Mouse (Mus musculus): Measurements from ENCODE around the gene Dleu7.

The Dleu7 gene

DNA sequence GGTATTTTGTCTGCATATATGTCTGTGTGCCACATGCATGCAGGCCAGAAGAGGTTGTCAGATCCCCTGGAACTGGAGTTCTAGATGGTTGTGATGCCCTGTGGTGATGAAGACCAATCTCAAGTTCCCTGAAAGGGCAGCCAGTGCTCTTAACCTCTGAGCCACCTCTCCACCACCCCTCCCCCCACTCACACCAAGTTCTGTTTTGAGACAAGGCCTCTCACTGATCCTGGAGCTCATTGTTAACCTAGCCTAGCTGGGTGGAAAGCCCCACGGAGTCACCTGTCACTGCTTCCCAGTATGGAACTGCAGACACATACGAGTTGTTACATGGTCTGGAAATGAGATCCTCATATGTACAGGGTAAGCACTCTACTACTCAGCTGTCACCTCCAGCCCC lies 9.9 kb downstream of the Dleu7 start:
- DNase-seq (ENCODE audit: low read depth, low spot score) = no peak

DNA sequence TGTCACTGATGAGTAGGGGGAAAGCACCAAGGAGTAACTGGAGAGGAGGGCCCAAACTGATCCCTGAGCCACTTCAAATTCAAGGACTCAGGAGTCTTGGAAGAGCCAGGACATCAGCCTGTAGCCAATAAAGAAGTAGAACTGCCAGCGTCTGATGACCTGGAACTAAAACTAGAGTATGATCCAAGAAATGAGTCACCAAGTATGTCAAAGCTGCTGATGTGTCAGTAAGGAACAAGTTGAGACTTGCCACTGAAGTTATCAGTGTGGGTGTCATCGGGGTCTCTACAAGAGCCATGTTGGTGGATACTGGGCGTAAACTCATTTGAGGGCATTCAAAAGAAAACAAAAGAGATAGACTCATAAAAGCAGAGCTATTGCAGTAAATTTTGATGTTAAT lies 19.2 kb downstream of the Dleu7 start:
- DNase-seq (ENCODE audit: low read depth, low spot score) = no peak

GRCm38 (mm10) chr14:62270698-62271396 lies 22.0 kb downstream of the Dleu7 start:
- no peak for DNase-seq (ENCODE audit: low read depth, low spot score)

- no peak for DNase-seq (ENCODE audit: low read depth, low spot score)
These were observed 33.8 kb downstream of the Dleu7 start for GRCm38 (mm10) chr14:62258978-62259536.

DNA sequence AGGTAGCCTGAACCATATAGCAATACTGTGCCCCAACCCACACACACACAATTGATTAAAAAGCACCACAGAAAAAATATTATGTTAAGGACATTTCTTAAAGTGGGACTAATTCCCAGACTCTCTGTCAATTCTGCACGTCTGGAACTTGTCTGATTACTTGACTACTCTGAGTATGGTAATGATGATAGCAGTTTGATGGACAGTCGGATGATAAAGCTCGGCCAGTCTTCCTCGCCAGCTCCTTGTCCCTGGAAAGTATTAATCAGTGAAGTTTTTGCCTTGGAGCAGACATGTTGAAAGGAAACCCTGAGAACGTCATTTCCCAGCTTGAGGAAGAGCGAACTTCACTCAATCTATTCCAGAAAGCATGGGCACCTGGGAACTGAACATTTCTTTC lies 34.7 kb downstream of the Dleu7 start:
- no peak for DNase-seq (ENCODE audit: low read depth, low spot score)

GRCm38 (mm10) chr14:62256066-62256465 lies 36.8 kb downstream of the Dleu7 start:
- no peak for DNase-seq (ENCODE audit: low read depth, low spot score)

- peak; percentile 61 for DNase-seq (ENCODE audit: low read depth, low spot score)
These were observed 38.5 kb downstream of the Dleu7 start for GRCm38 (mm10) chr14:62254371-62254770.

DNA sequence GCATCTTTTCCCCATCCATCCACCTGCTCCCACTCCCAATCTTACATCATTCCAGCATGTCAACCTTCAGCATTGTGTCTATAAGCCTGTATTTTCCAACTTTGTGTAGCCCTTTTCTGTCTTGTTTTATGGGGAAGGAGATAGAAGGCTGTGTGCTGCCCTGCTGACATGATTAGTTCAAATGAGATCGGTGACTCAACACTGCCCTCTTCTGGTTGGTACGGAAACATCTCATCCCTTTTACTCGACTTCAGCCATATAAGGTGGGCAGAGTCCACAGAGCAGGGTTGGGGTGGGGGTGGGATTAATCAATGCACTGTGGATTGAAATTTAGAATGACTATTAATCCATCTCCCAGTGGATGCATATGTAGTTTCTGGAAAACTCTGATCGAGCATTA lies 40.8 kb downstream of the Dleu7 start:
- DNase-seq (ENCODE audit: low read depth, low spot score) = peak; percentile 87

DNA sequence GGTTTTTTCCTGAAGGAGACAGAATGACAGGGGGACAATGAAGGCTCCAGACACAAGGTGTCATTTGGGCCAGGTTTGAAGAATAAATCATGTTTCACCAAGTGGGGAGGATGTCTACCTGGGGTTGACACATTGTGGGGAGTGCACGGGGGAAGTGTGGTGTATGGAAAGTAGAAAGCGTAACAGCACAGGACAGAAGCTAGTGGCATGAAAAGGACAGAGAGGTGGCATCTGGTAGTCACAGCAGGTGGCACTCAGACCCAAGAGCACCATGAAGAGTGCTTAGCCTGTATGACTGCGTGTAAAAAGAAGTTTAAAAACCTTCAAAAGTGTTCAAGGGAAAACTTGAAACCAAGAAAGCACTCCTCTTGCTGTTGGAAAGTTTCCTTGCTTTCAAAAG lies 42.8 kb downstream of the Dleu7 start:
- DNase-seq (ENCODE audit: low read depth, low spot score) = no peak

DNA sequence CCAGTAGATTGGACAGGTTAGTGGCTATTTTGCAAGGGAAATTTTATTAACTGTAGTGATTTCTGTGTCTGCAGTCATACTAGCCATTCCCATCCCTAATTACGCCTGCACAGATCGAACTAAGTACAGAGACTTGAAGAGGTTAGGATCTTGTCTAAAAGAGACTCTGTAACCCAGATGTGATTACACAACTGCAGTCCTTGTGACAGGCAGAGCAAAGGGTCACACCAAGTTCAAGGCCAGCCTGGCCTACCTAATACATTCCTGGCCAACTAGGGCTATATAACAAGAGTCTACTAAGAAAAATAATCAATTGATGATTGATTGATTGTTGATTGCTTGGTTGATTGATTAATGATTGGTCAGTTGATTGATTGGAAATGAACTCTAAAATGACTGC lies 43.6 kb downstream of the Dleu7 start:
- no peak for DNase-seq (ENCODE audit: low read depth, low spot score)

DNA sequence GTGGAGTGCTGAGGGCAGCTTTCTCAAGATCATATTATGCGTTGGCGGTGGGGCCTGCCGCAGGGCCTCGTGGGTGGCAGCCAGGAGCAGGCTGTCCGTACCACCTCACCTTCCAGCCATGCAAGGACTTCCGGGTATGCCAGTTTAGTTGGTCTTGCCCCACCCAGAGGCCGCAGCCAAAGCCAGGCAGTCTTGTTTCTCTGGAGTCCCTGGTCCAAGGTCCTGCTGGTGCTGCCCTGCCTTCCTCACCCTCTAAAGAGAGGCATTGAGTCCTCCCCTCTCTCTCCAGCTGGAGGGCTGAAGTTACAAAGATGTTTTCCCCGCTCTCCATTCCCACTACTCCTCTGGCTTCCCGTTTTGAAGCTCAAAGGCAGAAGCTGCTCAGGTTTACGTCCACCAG lies 44.1 kb downstream of the Dleu7 start:
- no peak for DNase-seq (ENCODE audit: low read depth, low spot score)

DNA sequence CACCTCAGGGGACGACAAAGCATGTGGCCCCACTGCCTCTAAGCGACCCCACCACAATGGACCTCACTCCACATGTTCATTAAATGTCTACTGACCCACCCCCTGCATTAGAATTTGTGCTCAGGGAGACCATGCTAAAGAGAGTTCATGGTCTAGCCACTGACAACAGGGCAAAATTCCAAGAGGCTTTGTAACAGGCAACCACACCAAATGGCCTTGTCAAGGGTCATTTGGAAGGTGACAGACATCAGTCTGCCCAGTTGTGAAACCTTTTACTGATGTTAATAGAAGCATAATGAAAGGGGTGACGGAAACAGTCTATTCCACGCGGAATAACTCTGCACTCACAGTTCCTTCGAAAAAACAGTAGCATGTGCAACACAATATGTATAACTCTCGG lies 44.5 kb downstream of the Dleu7 start:
- DNase-seq (ENCODE audit: low read depth, low spot score) = no peak

DNA sequence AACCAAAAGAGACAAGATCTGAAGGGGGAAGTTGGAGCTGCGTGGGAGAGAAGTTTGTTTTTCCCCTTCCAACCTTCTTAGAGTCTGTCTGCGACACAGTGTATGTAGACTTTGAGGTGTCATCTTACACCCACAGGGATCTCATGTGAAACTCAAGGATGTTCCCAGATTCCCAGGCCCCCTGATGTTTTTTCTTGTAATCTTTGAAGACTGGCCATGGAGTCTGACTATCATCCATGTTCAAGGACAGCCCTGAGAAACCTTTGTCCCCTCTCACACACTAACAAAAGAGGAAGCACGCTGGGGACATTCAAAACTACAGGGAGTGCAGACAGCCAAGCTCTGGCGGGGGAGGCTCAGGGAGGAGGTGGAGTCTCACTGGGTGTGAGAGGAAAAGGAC lies 47.3 kb downstream of the Dleu7 start:
- DNase-seq (ENCODE audit: low read depth, low spot score) = no peak

DNA sequence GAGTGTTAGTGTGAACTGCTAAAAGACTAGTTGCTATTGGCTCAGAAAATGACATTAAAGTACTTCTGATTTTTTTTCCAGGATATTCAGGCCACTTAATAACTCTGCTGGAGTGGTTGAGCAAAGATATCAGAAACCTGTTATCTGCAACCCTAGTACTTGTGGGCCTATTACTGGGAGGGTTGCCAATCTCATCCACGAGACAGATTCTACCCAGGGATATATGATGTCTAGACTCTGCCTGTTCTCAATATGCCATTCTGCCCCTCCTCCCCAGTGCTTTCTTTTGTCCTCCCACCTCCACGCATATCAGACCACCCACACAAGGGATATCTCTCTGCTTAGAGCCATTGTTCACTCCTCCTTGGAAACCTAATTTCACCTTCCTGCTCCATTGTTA lies 49.3 kb downstream of the Dleu7 start:
- DNase-seq (ENCODE audit: low read depth, low spot score) = no peak

DNA sequence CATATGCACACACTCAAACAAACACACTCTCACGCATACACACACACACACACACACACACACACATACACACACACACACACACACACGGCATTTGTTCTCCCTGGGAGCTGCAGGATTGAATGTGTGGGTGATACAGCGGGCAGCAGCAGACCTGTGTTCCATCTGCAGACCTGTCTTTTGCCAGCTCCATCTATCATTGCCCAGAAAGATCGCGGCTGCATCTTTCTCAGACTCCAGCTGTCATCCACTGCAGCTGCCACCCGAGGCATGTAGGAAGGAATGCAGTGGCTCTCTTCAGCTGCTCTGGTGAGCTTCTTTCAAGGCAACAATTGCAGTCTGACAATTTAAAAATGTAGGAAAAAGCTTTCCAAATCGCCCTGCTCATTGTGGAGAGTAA lies 56.9 kb downstream of the Dleu7 start:
- DNase-seq (ENCODE audit: low read depth, low spot score) = peak; percentile 44

DNA sequence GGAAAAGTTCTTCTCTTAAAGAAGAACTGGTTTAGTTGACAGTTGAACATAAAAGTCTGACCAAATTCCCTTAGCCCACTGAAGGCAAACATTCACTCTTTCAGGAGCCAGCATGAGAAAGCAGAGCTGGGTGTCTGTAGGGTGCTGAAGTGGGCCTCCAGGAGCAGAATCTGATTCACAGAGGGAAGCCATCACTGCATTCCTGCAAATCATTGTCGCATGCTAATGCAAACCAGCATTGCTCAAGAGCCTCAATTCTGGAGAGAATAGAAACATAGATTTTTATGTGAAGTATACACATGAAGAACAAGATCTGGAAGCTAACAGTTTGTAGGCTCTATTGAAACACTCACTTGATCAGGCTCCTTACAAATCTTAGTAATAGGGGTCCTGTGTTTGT lies 57.6 kb downstream of the Dleu7 start:
- DNase-seq (ENCODE audit: low read depth, low spot score) = no peak

DNA sequence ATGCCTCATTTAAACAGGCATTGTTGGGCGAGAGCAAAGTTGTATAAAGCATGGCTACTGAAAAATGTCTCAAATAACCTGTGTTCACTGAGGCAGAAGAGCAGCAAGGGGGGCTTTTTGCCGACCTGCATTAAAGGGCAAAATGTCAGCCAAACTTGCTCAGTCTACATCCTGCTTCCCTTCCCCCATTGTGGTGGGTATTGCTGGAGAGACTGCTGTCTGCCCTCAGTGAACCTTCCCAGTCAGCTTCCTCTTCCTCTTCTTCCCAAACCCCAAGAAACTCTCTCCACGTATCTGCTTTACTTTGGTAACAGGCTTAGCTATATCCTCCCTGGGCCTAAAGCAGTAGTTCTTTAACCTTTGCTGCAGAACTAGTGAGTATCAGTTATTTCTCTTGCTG lies 61.9 kb downstream of the Dleu7 start:
- DNase-seq (ENCODE audit: low read depth, low spot score) = no peak

DNA sequence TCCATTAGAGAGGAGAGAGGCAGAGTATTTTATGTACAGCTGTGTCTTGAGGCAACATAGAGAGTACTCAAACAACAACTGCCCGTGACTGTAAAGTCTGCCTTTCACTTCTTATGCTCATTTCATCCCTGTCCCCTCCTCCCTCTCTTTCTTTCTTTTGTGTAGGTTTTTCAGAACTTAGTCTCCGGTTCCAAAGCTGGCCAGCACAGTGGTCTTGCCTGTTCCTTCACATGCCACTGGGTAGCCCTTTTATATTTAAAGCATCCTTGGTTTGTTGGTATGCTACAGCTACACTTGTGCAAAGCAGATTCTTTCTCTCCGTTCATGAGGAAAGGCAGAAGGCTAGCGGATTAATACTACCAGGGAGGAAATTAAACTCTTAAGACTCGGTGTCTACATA lies 65.7 kb downstream of the Dleu7 start:
- DNase-seq (ENCODE audit: low read depth, low spot score) = no peak

- DNase-seq (ENCODE audit: low read depth, low spot score) = no peak
These were observed 66.2 kb downstream of the Dleu7 start for GRCm38 (mm10) chr14:62226576-62227047.

All from mesoderm, embryonic 11.5 days (tissue).